Mouse (Mus musculus): ENCODE measurements at regions not wholly inside any gene's neighbourhood (a gene's known extent, or its start where the extent isn't known, plus 50 kb on each side); places are given as distances from the start of the nearest gene placed in this dataset.

- no peak for TF ChIP-seq HCFC1 (IDR thresholded peaks at IDR 0.05; ENCODE audit: borderline replicate concordance, insufficient read depth, low read length)
- Histone ChIP-seq H3K36me3 (ENCODE audit: control insufficient read depth, insufficient read depth, low read length, poor library complexity, severe bottlenecking) (no peaks in the 10 kb centered on the region), H3K4me3 (ENCODE audit: insufficient read depth in 1 of 2, low read depth in 1 of 2, low read length in 2 of 2, poor library complexity in 1 of 2, severe bottlenecking in 1 of 2) (no peak overlapping the region), H3K9ac (ENCODE audit: insufficient read depth, low read depth, low read length, poor library complexity, severe bottlenecking) (no peak overlapping the region), H3K27ac (ENCODE audit: insufficient read depth, low read depth, low read length, poor library complexity, severe bottlenecking) (peak overlapping the region; percentile 50; the same call in 1 of the 2 replicates), H3K9me3 (ENCODE audit: control insufficient read depth, insufficient read depth, low read depth, low read length) (no peaks in the 10 kb centered on the region), H3K4me1 (ENCODE audit: control insufficient read depth in 2 of 2, insufficient read depth in 2 of 2, low read length in 2 of 2, poor library complexity in 1 of 2) (peaks cover 2 to 9% of the 10 kb centered on the region in 2 experiments; a peak in 3 of 4 replicates)
- DNase-seq (ENCODE audit: low read depth, low spot score), result no peak
- in situ Hi-C loops (cut with MboI; ENCODE audit: low sequenced_read_pairs in 2 of 2, unreplicated experiment in 2 of 2), result no loop called here
These were observed 58.5 kb upstream of the Serp2 start for GRCm38 (mm10) chr14:76615182-76615581.

DNA sequence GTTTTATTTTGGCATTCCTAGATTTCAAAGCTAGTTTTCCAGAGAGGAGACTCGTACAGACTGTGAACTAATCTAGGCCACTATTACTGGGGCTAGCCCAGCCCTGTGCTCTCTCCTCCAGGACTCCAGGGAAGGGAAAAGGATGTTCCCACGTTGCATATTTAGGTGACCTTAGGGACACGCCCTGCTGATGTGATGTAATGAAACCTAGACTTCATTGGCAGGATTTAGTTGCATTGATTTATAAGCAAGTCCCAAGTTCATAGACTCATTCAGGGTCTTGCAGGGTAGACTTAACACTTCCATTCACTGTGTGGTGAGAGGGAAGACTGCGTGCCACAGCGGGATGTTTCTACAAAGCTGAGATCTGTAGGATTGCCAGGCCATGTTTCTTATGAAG, 58.0 kb upstream of the Serp2 start:
- H3K9ac ChIP-seq (ENCODE audit: insufficient read depth, low read depth, low read length, poor library complexity, severe bottlenecking), result no peak overlapping the region
- no peak overlapping the region for H3K4me3 ChIP-seq (ENCODE audit: insufficient read depth in 1 of 2, low read depth in 1 of 2, low read length in 2 of 2, poor library complexity in 1 of 2, severe bottlenecking in 1 of 2)
- no peaks in the 10 kb centered on the region for H3K36me3 ChIP-seq (ENCODE audit: control insufficient read depth, insufficient read depth, low read length, poor library complexity, severe bottlenecking)
- H3K27ac ChIP-seq (ENCODE audit: insufficient read depth, low read depth, low read length, poor library complexity, severe bottlenecking), result no peak overlapping the region
- no peak for DNase-seq (ENCODE audit: low read depth, low spot score)
- H3K9me3 ChIP-seq (ENCODE audit: control insufficient read depth, insufficient read depth, low read depth, low read length), result no peaks in the 10 kb centered on the region
- TF ChIP-seq ZC3H11A (IDR thresholded peaks at IDR 0.05; ENCODE audit: borderline replicate concordance, low read depth, low read length) (no peak), MAFK (IDR thresholded peaks at IDR 0.05; ENCODE audit: insufficient read depth, low read depth, low read length) (no peak), ZNF384 (IDR thresholded peaks at IDR 0.05; ENCODE audit: low read depth, low read length) (no peak), HCFC1 (IDR thresholded peaks at IDR 0.05; ENCODE audit: borderline replicate concordance, insufficient read depth, low read length) (no peak), CHD2 (IDR thresholded peaks at IDR 0.05; ENCODE audit: low read depth, low read length) (no peak)
- in situ Hi-C loops (cut with MboI; ENCODE audit: low sequenced_read_pairs in 2 of 2, unreplicated experiment in 2 of 2), result no loop called here
- peaks cover 2 to 9% of the 10 kb centered on the region in 2 experiments; a peak in 3 of 4 replicates for H3K4me1 ChIP-seq (ENCODE audit: control insufficient read depth in 2 of 2, insufficient read depth in 2 of 2, low read length in 2 of 2, poor library complexity in 1 of 2)

DNA sequence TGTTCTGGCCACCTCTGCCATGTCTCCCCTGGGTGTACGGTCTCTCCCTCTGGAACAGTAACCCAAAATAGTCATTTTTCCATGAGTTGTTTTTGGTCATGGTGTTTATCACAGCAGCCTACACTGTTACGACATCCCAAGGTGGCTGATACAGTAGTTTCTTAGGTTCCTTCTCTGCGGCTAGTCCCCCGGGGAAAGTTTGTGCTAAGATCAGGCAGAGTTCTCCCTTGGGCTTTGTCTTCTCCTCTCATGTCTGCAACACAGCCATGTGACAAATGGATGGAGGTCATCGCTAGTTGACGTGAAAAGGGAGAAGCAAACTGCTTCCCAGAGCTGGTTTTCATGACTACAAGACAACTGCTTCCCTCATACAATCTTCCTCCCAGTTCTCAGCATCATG, 56.9 kb upstream of the Serp2 start:
- in situ Hi-C loops (cut with MboI; ENCODE audit: low sequenced_read_pairs in 2 of 2, unreplicated experiment in 2 of 2), result no loop called here
- H3K4me1 ChIP-seq (ENCODE audit: control insufficient read depth in 2 of 2, insufficient read depth in 2 of 2, low read length in 2 of 2, poor library complexity in 1 of 2), result peaks cover 2 to 8% of the 10 kb centered on the region in 2 experiments; a peak in 3 of 4 replicates
- no peak for DNase-seq (ENCODE audit: low read depth, low spot score)
- no peak overlapping the region for H3K27ac ChIP-seq (ENCODE audit: insufficient read depth, low read depth, low read length, poor library complexity, severe bottlenecking)
- no peaks in the 10 kb centered on the region for H3K36me3 ChIP-seq (ENCODE audit: control insufficient read depth, insufficient read depth, low read length, poor library complexity, severe bottlenecking)
- no peak overlapping the region for H3K9ac ChIP-seq (ENCODE audit: insufficient read depth, low read depth, low read length, poor library complexity, severe bottlenecking)
- H3K9me3 ChIP-seq (ENCODE audit: control insufficient read depth, insufficient read depth, low read depth, low read length), result no peaks in the 10 kb centered on the region
- TF ChIP-seq ZNF384 (IDR thresholded peaks at IDR 0.05; ENCODE audit: low read depth, low read length) (no peak), CHD2 (IDR thresholded peaks at IDR 0.05; ENCODE audit: low read depth, low read length) (no peak), HCFC1 (IDR thresholded peaks at IDR 0.05; ENCODE audit: borderline replicate concordance, insufficient read depth, low read length) (no peak), MAFK (IDR thresholded peaks at IDR 0.05; ENCODE audit: insufficient read depth, low read depth, low read length) (no peak), ZC3H11A (IDR thresholded peaks at IDR 0.05; ENCODE audit: borderline replicate concordance, low read depth, low read length) (no peak)
- H3K4me3 ChIP-seq (ENCODE audit: insufficient read depth in 1 of 2, low read depth in 1 of 2, low read length in 2 of 2, poor library complexity in 1 of 2, severe bottlenecking in 1 of 2), result no peak overlapping the region

GRCm38 (mm10) chr14:76610429-76611378, 54.0 kb upstream of the Serp2 start:
- DNase-seq (ENCODE audit: low read depth, low spot score), result no peak

More at GRCm38 (mm10) chr14:76610429-76611378, 54.0 kb upstream of the Serp2 start:
- H3K9me3 ChIP-seq (ENCODE audit: control insufficient read depth, insufficient read depth, low read depth, low read length), result no peaks in the 10 kb centered on the region
- TF ChIP-seq ZC3H11A (IDR thresholded peaks at IDR 0.05; ENCODE audit: borderline replicate concordance, low read depth, low read length), result no peak
- no peak for TF ChIP-seq HCFC1 (IDR thresholded peaks at IDR 0.05; ENCODE audit: borderline replicate concordance, insufficient read depth, low read length)
- no peak for TF ChIP-seq CHD2 (IDR thresholded peaks at IDR 0.05; ENCODE audit: low read depth, low read length)
- no peak for TF ChIP-seq MAFK (IDR thresholded peaks at IDR 0.05; ENCODE audit: insufficient read depth, low read depth, low read length)
- no peak for TF ChIP-seq ZNF384 (IDR thresholded peaks at IDR 0.05; ENCODE audit: low read depth, low read length)
- peaks cover 0 to 8% of the 10 kb centered on the region in 2 experiments; a peak in 2 of 4 replicates for H3K4me1 ChIP-seq (ENCODE audit: control insufficient read depth in 2 of 2, insufficient read depth in 2 of 2, low read length in 2 of 2, poor library complexity in 1 of 2)
- H3K36me3 ChIP-seq (ENCODE audit: control insufficient read depth, insufficient read depth, low read length, poor library complexity, severe bottlenecking), result no peaks in the 10 kb centered on the region
- H3K27ac ChIP-seq (ENCODE audit: insufficient read depth, low read depth, low read length, poor library complexity, severe bottlenecking), result no peak overlapping the region
- no peak overlapping the region for H3K9ac ChIP-seq (ENCODE audit: insufficient read depth, low read depth, low read length, poor library complexity, severe bottlenecking)
- in situ Hi-C loops (cut with MboI; ENCODE audit: low sequenced_read_pairs in 2 of 2, unreplicated experiment in 2 of 2), result no loop called here
- no peak overlapping the region for H3K4me3 ChIP-seq (ENCODE audit: insufficient read depth in 1 of 2, low read depth in 1 of 2, low read length in 2 of 2, poor library complexity in 1 of 2, severe bottlenecking in 1 of 2)
